Mouse (Mus musculus): ENCODE measurements at regions not wholly inside any gene's neighbourhood (a gene's known extent, or its start where the extent isn't known, plus 50 kb on each side); places are given as distances from the start of the nearest gene placed in this dataset.

GRCm38 (mm10) chr9:43947089-43947488 is 96.1 kb upstream of the Thy1 start:
- no peaks in the 10 kb centered on the region for H3K27me3 ChIP-seq (ENCODE audit: insufficient read depth, low read length)
- H3K4me1 ChIP-seq (ENCODE audit: insufficient read depth, low read depth, low read length) = no peaks in the 10 kb centered on the region
- no peak overlapping the region for H3K4me3 ChIP-seq (ENCODE audit: low read depth, low read length)
- H3K36me3 ChIP-seq (replicated peaks) = no peaks in the 10 kb centered on the region
- no peak for TF ChIP-seq TAL1 (conservative IDR thresholded peaks at IDR 0.05; ENCODE audit: low read depth, low read length)
- TF ChIP-seq CTCF (IDR thresholded peaks at IDR 0.05; ENCODE audit: low read depth, low read length) = no peak
- no peak for TF ChIP-seq GATA1 (IDR thresholded peaks at IDR 0.05; ENCODE audit: borderline replicate concordance, low read length)
- TF ChIP-seq POLR2AphosphoS5 (IDR thresholded peaks at IDR 0.05; ENCODE audit: insufficient replicate concordance, low read depth, low read length) = no peak
- no peak for TF ChIP-seq GATA2 (IDR thresholded peaks at IDR 0.05; ENCODE audit: borderline replicate concordance, low read depth, low read length)
- H3K9me3 ChIP-seq (replicated peaks) = peaks cover 10% of the 10 kb centered on the region
- DNase-seq (ENCODE audit: low spot score) (no peak), ATAC-seq (ENCODE audit: extremely low read depth, insufficient number of reproducible peaks, low FRiP score, poor library complexity, severe bottlenecking) (no peak)

GRCm38 (mm10) chr9:43947490-43948150 is 95.6 kb upstream of the Thy1 start:
- Histone ChIP-seq H3K4me3 (ENCODE audit: low read depth, low read length) (no peak overlapping the region), H3K4me1 (ENCODE audit: insufficient read depth, low read depth, low read length) (no peaks in the 10 kb centered on the region), H3K9me3 (replicated peaks) (peaks cover 10% of the 10 kb centered on the region), H3K36me3 (replicated peaks) (no peaks in the 10 kb centered on the region), H3K27me3 (ENCODE audit: insufficient read depth, low read length) (no peaks in the 10 kb centered on the region)
- ATAC-seq (ENCODE audit: extremely low read depth, insufficient number of reproducible peaks, low FRiP score, poor library complexity, severe bottlenecking) (no peak), DNase-seq (ENCODE audit: low spot score) (no peak)
- no peak for TF ChIP-seq CTCF (IDR thresholded peaks at IDR 0.05; ENCODE audit: low read depth, low read length)

GRCm38 (mm10) chr9:43953128-43953527 is 90.1 kb upstream of the Thy1 start:
- H3K36me3 ChIP-seq (replicated peaks) = no peaks in the 10 kb centered on the region
- ATAC-seq (ENCODE audit: extremely low read depth, insufficient number of reproducible peaks, low FRiP score, poor library complexity, severe bottlenecking) = no peak
- H3K9me3 ChIP-seq (replicated peaks) = no peaks in the 10 kb centered on the region
- no peak for DNase-seq (ENCODE audit: low spot score)
- no peaks in the 10 kb centered on the region for H3K27me3 ChIP-seq (ENCODE audit: insufficient read depth, low read length)
- H3K4me1 ChIP-seq (ENCODE audit: insufficient read depth, low read depth, low read length) = no peaks in the 10 kb centered on the region
- no peak overlapping the region for H3K4me3 ChIP-seq (ENCODE audit: low read depth, low read length)
- TF ChIP-seq TAL1 (conservative IDR thresholded peaks at IDR 0.05; ENCODE audit: low read depth, low read length) = no peak
- no peak for TF ChIP-seq CTCF (IDR thresholded peaks at IDR 0.05; ENCODE audit: low read depth, low read length)
- TF ChIP-seq GATA2 (IDR thresholded peaks at IDR 0.05; ENCODE audit: borderline replicate concordance, low read depth, low read length) = no peak
- no peak for TF ChIP-seq GATA1 (IDR thresholded peaks at IDR 0.05; ENCODE audit: borderline replicate concordance, low read length)
- no peak for TF ChIP-seq POLR2AphosphoS5 (IDR thresholded peaks at IDR 0.05; ENCODE audit: insufficient replicate concordance, low read depth, low read length)

- no peaks in the 10 kb centered on the region for H3K9me3 ChIP-seq (replicated peaks)
- no peak for TF ChIP-seq POLR2AphosphoS5 (IDR thresholded peaks at IDR 0.05; ENCODE audit: insufficient replicate concordance, low read depth, low read length)
- H3K27me3 ChIP-seq (ENCODE audit: insufficient read depth, low read length) = no peaks in the 10 kb centered on the region
- DNase-seq (ENCODE audit: low spot score) (peak; percentile 26), ATAC-seq (ENCODE audit: extremely low read depth, insufficient number of reproducible peaks, low FRiP score, poor library complexity, severe bottlenecking) (no peak)
- no peak overlapping the region for H3K4me3 ChIP-seq (ENCODE audit: low read depth, low read length)
- no peaks in the 10 kb centered on the region for H3K4me1 ChIP-seq (ENCODE audit: insufficient read depth, low read depth, low read length)
- H3K36me3 ChIP-seq (replicated peaks) = no peaks in the 10 kb centered on the region
Measured at GRCm38 (mm10) chr9:43959541-43959940, 83.6 kb upstream of the Thy1 start.

- ATAC-seq (ENCODE audit: extremely low read depth, insufficient number of reproducible peaks, low FRiP score, poor library complexity, severe bottlenecking) (no peak), DNase-seq (ENCODE audit: low spot score) (no peak)
- H3K4me1 ChIP-seq (ENCODE audit: insufficient read depth, low read depth, low read length) = no peaks in the 10 kb centered on the region
- no peak overlapping the region for H3K4me3 ChIP-seq (ENCODE audit: low read depth, low read length)
- TF ChIP-seq CTCF (IDR thresholded peaks at IDR 0.05; ENCODE audit: low read depth, low read length) (no peak), POLR2AphosphoS5 (IDR thresholded peaks at IDR 0.05; ENCODE audit: insufficient replicate concordance, low read depth, low read length) (no peak), TAL1 (conservative IDR thresholded peaks at IDR 0.05; ENCODE audit: low read depth, low read length) (no peak), GATA1 (IDR thresholded peaks at IDR 0.05; ENCODE audit: borderline replicate concordance, low read length) (no peak), GATA2 (IDR thresholded peaks at IDR 0.05; ENCODE audit: borderline replicate concordance, low read depth, low read length) (no peak)
- no peaks in the 10 kb centered on the region for H3K27me3 ChIP-seq (ENCODE audit: insufficient read depth, low read length)
- H3K36me3 ChIP-seq (replicated peaks) = no peaks in the 10 kb centered on the region
- no peaks in the 10 kb centered on the region for H3K9me3 ChIP-seq (replicated peaks)
Measured at GRCm38 (mm10) chr9:43961431-43961830, 81.8 kb upstream of the Thy1 start.

GRCm38 (mm10) chr9:43965171-43965570 is 78.0 kb upstream of the Thy1 start:
- ATAC-seq (ENCODE audit: extremely low read depth, insufficient number of reproducible peaks, low FRiP score, poor library complexity, severe bottlenecking) = no peak

GRCm38 (mm10) chr9:43965811-43966210 is 77.4 kb upstream of the Thy1 start:
- Histone ChIP-seq H3K9me3 (replicated peaks) (no peaks in the 10 kb centered on the region), H3K27me3 (ENCODE audit: insufficient read depth, low read length) (no peaks in the 10 kb centered on the region), H3K36me3 (replicated peaks) (no peaks in the 10 kb centered on the region), H3K4me3 (ENCODE audit: low read depth, low read length) (no peak overlapping the region), H3K4me1 (ENCODE audit: insufficient read depth, low read depth, low read length) (no peaks in the 10 kb centered on the region)
- ATAC-seq (ENCODE audit: extremely low read depth, insufficient number of reproducible peaks, low FRiP score, poor library complexity, severe bottlenecking) (no peak), DNase-seq (ENCODE audit: low spot score) (no peak)
- TF ChIP-seq GATA2 (IDR thresholded peaks at IDR 0.05; ENCODE audit: borderline replicate concordance, low read depth, low read length) (no peak), GATA1 (IDR thresholded peaks at IDR 0.05; ENCODE audit: borderline replicate concordance, low read length) (no peak), POLR2AphosphoS5 (IDR thresholded peaks at IDR 0.05; ENCODE audit: insufficient replicate concordance, low read depth, low read length) (no peak), CTCF (IDR thresholded peaks at IDR 0.05; ENCODE audit: low read depth, low read length) (no peak), TAL1 (conservative IDR thresholded peaks at IDR 0.05; ENCODE audit: low read depth, low read length) (no peak)

More at GRCm38 (mm10) chr9:43965171-43965570, 78.0 kb upstream of the Thy1 start:
- Histone ChIP-seq H3K9me3 (replicated peaks) (no peaks in the 10 kb centered on the region), H3K4me3 (ENCODE audit: low read depth, low read length) (no peak overlapping the region), H3K4me1 (ENCODE audit: insufficient read depth, low read depth, low read length) (no peaks in the 10 kb centered on the region), H3K27me3 (ENCODE audit: insufficient read depth, low read length) (no peaks in the 10 kb centered on the region), H3K36me3 (replicated peaks) (no peaks in the 10 kb centered on the region)
- no peak for TF ChIP-seq GATA1 (IDR thresholded peaks at IDR 0.05; ENCODE audit: borderline replicate concordance, low read length)
- DNase-seq (ENCODE audit: low spot score) = no peak

All from G1E (cell line).